Comparison of ENCODE assay signal across 7 mouse cellular contexts in genomic region chr3:94479564-94479963, GRCm38 (mm10). TPM values are rescaled to one million over a fixed set of nuclear protein-coding genes. Genes with fewer than 3 reads are reported as not detected.
DNase-seq lines count a peak whose midpoint lies in the region; ATAC-seq and TF ChIP-seq lines count a peak whose summit lies in the region.

No protein-coding gene starts in this region.

- H3K27ac ChIP-seq in lung, postnatal 0 days (ENCODE audit: low read length), result no peak overlapping the region
- H3K27ac ChIP-seq in forebrain, embryonic 11.5 days (ENCODE audit: low read depth, low read length), result no peak overlapping the region
- no peak overlapping the region for H3K27ac ChIP-seq in intestine, embryonic 15.5 days
- H3K27ac ChIP-seq in stomach, embryonic 14.5 days (ENCODE audit: low read length), result no peak overlapping the region

- H3K4me1 ChIP-seq in lung, postnatal 0 days (ENCODE audit: insufficient read depth, low read depth, low read length), result no peaks in the 10 kb centered on the region
- peaks cover 33% of the 10 kb centered on the region for H3K4me1 ChIP-seq in forebrain, embryonic 11.5 days (replicated peaks; ENCODE audit: control insufficient read depth, insufficient read depth, low read length)
- H3K4me1 ChIP-seq in intestine, embryonic 15.5 days (replicated peaks), result peaks cover 2% of the 10 kb centered on the region; the same call in 1 of the 2 replicates
- H3K4me1 ChIP-seq in stomach, embryonic 14.5 days (ENCODE audit: control insufficient read depth, insufficient read depth, low read length), result 0 out of 2 replicates have a peak, but pooled peaks cover 5% of the 10 kb centered on the region

- H3K9ac ChIP-seq in lung, postnatal 0 days (replicated peaks; ENCODE audit: low read depth), result no peak overlapping the region
- H3K9ac ChIP-seq in forebrain, embryonic 11.5 days (ENCODE audit: low read length), result peak overlapping the region; percentile 71
- no peak overlapping the region for H3K9ac ChIP-seq in intestine, embryonic 15.5 days
- no peak overlapping the region for H3K9ac ChIP-seq in stomach, embryonic 14.5 days (replicated peaks; ENCODE audit: low read depth, low read length)

- H3K4me3 ChIP-seq in lung, postnatal 0 days (ENCODE audit: low read depth, low read length), result no peak overlapping the region
- peak overlapping the region; percentile 51 for H3K4me3 ChIP-seq in forebrain, embryonic 11.5 days (ENCODE audit: low read depth, low read length)
- H3K4me3 ChIP-seq in intestine, embryonic 15.5 days (replicated peaks), result peak overlapping the region; percentile 19
- H3K4me3 ChIP-seq in stomach, embryonic 14.5 days (ENCODE audit: low read depth, low read length), result peak overlapping the region; percentile 16; the same call in 1 of the 2 replicates

- WGBS in lung, postnatal 0 days, result 7% methylated on average over 11 of the region's 11 CpGs
- 8% methylated on average over 11 of the region's 11 CpGs for WGBS in forebrain, embryonic 11.5 days
- WGBS in intestine, embryonic 15.5 days, result 8% methylated on average over 11 of the region's 11 CpGs
- WGBS in stomach, embryonic 14.5 days, result 2% methylated on average over 11 of the region's 11 CpGs

- no peak for TF ChIP-seq CTCF in lung, postnatal 0 days (IDR thresholded peaks at IDR 0.05)

- H3K27me3 ChIP-seq in lung, postnatal 0 days (replicated peaks; ENCODE audit: insufficient read depth, low read length), result 0 out of 2 replicates have a peak, but pooled peaks cover 5% of the 10 kb centered on the region
- no peaks in the 10 kb centered on the region; the same call in 1 of the 2 replicates for H3K27me3 ChIP-seq in forebrain, embryonic 11.5 days (ENCODE audit: control insufficient read depth, insufficient read depth, low read length)
- no peaks in the 10 kb centered on the region; the same call in 1 of the 2 replicates for H3K27me3 ChIP-seq in intestine, embryonic 15.5 days (replicated peaks)
- H3K27me3 ChIP-seq in stomach, embryonic 14.5 days (ENCODE audit: control insufficient read depth, insufficient read depth, low read length), result no peaks in the 10 kb centered on the region

- H3K4me2 ChIP-seq in lung, postnatal 0 days (replicated peaks; ENCODE audit: low read depth, low read length), result no peak overlapping the region
- peak overlapping the region; percentile 54 for H3K4me2 ChIP-seq in forebrain, embryonic 11.5 days (ENCODE audit: low read depth, low read length, severe bottlenecking)
- peak overlapping the region; percentile 51 for H3K4me2 ChIP-seq in intestine, embryonic 15.5 days (replicated peaks)
- H3K4me2 ChIP-seq in stomach, embryonic 14.5 days (replicated peaks; ENCODE audit: low read depth, low read length), result peak overlapping the region; percentile 32

- peak; percentile 44 for DNase-seq in lung, postnatal 0 days (ENCODE audit: low spot score)
- DNase-seq in lung, postnatal 14 days, result no peak
- peak; percentile 61 for DNase-seq in forebrain, embryonic 11.5 days (ENCODE audit: low spot score)
- no peak for DNase-seq in ovary, postnatal 10 days (ENCODE audit: low spot score)
- DNase-seq in thymus, adult 18-20 months, result no peak

- no peaks in the 10 kb centered on the region for H3K9me3 ChIP-seq in lung, postnatal 0 days (ENCODE audit: low read length)
- no peaks in the 10 kb centered on the region for H3K9me3 ChIP-seq in forebrain, embryonic 11.5 days (ENCODE audit: control insufficient read depth, low read length)
- H3K9me3 ChIP-seq in intestine, embryonic 15.5 days, result no peaks in the 10 kb centered on the region
- H3K9me3 ChIP-seq in stomach, embryonic 14.5 days (ENCODE audit: control insufficient read depth, low read depth, low read length), result no peaks in the 10 kb centered on the region

- no peaks in the 10 kb centered on the region for H3K36me3 ChIP-seq in lung, postnatal 0 days (ENCODE audit: insufficient read depth, low read length)
- no peaks in the 10 kb centered on the region for H3K36me3 ChIP-seq in forebrain, embryonic 11.5 days (ENCODE audit: control insufficient read depth, insufficient read depth, low read length)
- H3K36me3 ChIP-seq in intestine, embryonic 15.5 days, result no peaks in the 10 kb centered on the region
- H3K36me3 ChIP-seq in stomach, embryonic 14.5 days (ENCODE audit: control insufficient read depth, insufficient read depth, low read length), result no peaks in the 10 kb centered on the region

- ATAC-seq in lung, postnatal 0 days, result no peak
- ATAC-seq in forebrain, embryonic 11.5 days (replicated peaks; ENCODE audit: low FRiP score), result no peak
- ATAC-seq in intestine, embryonic 15.5 days, result no peak
- ATAC-seq in stomach, embryonic 14.5 days (ENCODE audit: insufficient number of reproducible peaks, insufficient read depth, low FRiP score, low read depth), result no peak

- TF ChIP-seq EP300 in lung, postnatal 0 days (IDR thresholded peaks at IDR 0.05), result no peak

RNA-seq across cellular contexts. Expression of gene Riiad1, which starts 0.6 kb away (rescaled TPM):
- 28.7 and 32.9 TPM in 2 replicates for polyA plus RNA-seq in lung, postnatal 0 days (2015; fragmentation: Nextera tagmentation; extraction: Ambion mirVana)
- polyA plus RNA-seq in forebrain, embryonic 11.5 days (2014; fragmentation: Nextera tagmentation; extraction: Ambion mirVana), result 12.8 and 15.5 TPM in 2 replicates
- polyA plus RNA-seq in intestine, embryonic 15.5 days (2015; fragmentation: Nextera tagmentation; extraction: Ambion mirVana), result 5.5 and 5.6 TPM in 2 replicates
- polyA plus RNA-seq in stomach, embryonic 14.5 days (2014; fragmentation: Nextera tagmentation; extraction: Ambion mirVana), result 6.0 and 6.6 TPM in 2 replicates

RNA-seq across cellular contexts. Expression of gene Celf3, which starts 1.5 kb away (rescaled TPM):
- polyA plus RNA-seq in lung, postnatal 0 days (2015; fragmentation: Nextera tagmentation; extraction: Ambion mirVana), result 0.80 and 1.2 TPM in 2 replicates
- 137 and 149 TPM in 2 replicates for polyA plus RNA-seq in forebrain, embryonic 11.5 days (2014; fragmentation: Nextera tagmentation; extraction: Ambion mirVana)
- 26.0 and 28.1 TPM in 2 replicates for polyA plus RNA-seq in intestine, embryonic 15.5 days (2015; fragmentation: Nextera tagmentation; extraction: Ambion mirVana)
- polyA plus RNA-seq in stomach, embryonic 14.5 days (2014; fragmentation: Nextera tagmentation; extraction: Ambion mirVana), result 32.2 and 44.0 TPM in 2 replicates

RNA-seq across cellular contexts. Expression of gene Oaz3, which starts 35.8 kb away (rescaled TPM):
- polyA plus RNA-seq in lung, postnatal 0 days (2015; fragmentation: Nextera tagmentation; extraction: Ambion mirVana), result 0.25 and 0.30 TPM in 2 replicates
- polyA plus RNA-seq in forebrain, embryonic 11.5 days (2014; fragmentation: Nextera tagmentation; extraction: Ambion mirVana), result 0.40 and 0.76 TPM in 2 replicates
- 0.36 and 0.48 TPM in 2 replicates for polyA plus RNA-seq in intestine, embryonic 15.5 days (2015; fragmentation: Nextera tagmentation; extraction: Ambion mirVana)
- 0.66 and 0.90 TPM in 2 replicates for polyA plus RNA-seq in stomach, embryonic 14.5 days (2014; fragmentation: Nextera tagmentation; extraction: Ambion mirVana)

RNA-seq across cellular contexts. Expression of gene Mrpl9, which starts 36.4 kb away (rescaled TPM):
- polyA plus RNA-seq in lung, postnatal 0 days (2015; fragmentation: Nextera tagmentation; extraction: Ambion mirVana), result 39.2 and 39.7 TPM in 2 replicates
- 65.3 and 67.0 TPM in 2 replicates for polyA plus RNA-seq in forebrain, embryonic 11.5 days (2014; fragmentation: Nextera tagmentation; extraction: Ambion mirVana)
- 69.3 TPM in 2 replicates for polyA plus RNA-seq in intestine, embryonic 15.5 days (2015; fragmentation: Nextera tagmentation; extraction: Ambion mirVana)
- 66.6 and 67.5 TPM in 2 replicates for polyA plus RNA-seq in stomach, embryonic 14.5 days (2014; fragmentation: Nextera tagmentation; extraction: Ambion mirVana)

Comparison
In these comparisons a context has a peak if more than half of its experiments do, and no peak if none do; other contexts are left out.
1. DNase-seq: peak in lung, postnatal 0 days (single experiment) and forebrain, embryonic 11.5 days (single experiment); none in lung, postnatal 14 days (single experiment), ovary, postnatal 10 days (single experiment) and thymus, adult 18-20 months (0 of 2).
2. RNA of gene Celf3, which starts 1.5 kb away (polyA plus RNA-seq): 137 to 149 TPM in forebrain, embryonic 11.5 days, 32.2 to 44.0 TPM in stomach, embryonic 14.5 days and 26.0 to 28.1 TPM in intestine, embryonic 15.5 days; 0.80 to 1.2 TPM in lung, postnatal 0 days; every median in the first group is over 10 times any median in the second.